Mouse (Mus musculus) CH12.LX (cell line): ENCODE results near the gene Dusp3. TPM values are rescaled to one million over a fixed set of nuclear protein-coding genes. Genes with fewer than 3 reads are reported as not detected.

Experiments used
- DNase-seq: peaks from one replicate; pipeline ENCODE4 v3.0.0-alpha.2; 2013; ENCODE audit errors: extremely low read depth
- H3K27ac ChIP-seq: 2 replicates; pipeline ENCODE4 v1.5.1; 2012; ENCODE audit warnings: low read depth, mild to moderate bottlenecking, control low read depth, moderate library complexity; ENCODE audit not compliant: insufficient read depth
- H3K27me3 ChIP-seq: replicated peaks from 2 replicates; pipeline ENCODE3; 2012; ENCODE audit warnings: inconsistent platforms
- H3K36me3 ChIP-seq, 2 experiments: replicated peaks in 1 of 2; 2 replicates each; pipeline versions ENCODE3 to v1.6.1; 2012; ENCODE audit warnings: inconsistent platforms in 1 of 2, low read length in 1 of 2, mild to moderate bottlenecking in 1 of 2, mixed read lengths in 1 of 2, moderate library complexity in 1 of 2; ENCODE audit not compliant: control insufficient read depth in 1 of 2, insufficient read depth in 1 of 2
- H3K4me1 ChIP-seq, 2 experiments: 2 replicates each; pipeline ENCODE4 v1.6.1; 2012; ENCODE audit warnings: inconsistent platforms in 1 of 2, moderate library complexity in 1 of 2; ENCODE audit not compliant: insufficient read depth in 2 of 2, control insufficient read depth in 1 of 2
- H3K4me2 ChIP-seq: 2 replicates; pipeline ENCODE4 v1.6.1; 2012; ENCODE audit warnings: low read depth, mild to moderate bottlenecking, control low read depth; ENCODE audit not compliant: poor library complexity, insufficient read depth, severe bottlenecking
- H3K4me3 ChIP-seq, 3 experiments: fragments of 150-350 bp in 1 of 3; sonication (generic) in 1 of 3; replicated peaks in 1 of 3; 2 replicates each; pipeline versions ENCODE3 to v1.5.1; 2011 to 2012; ENCODE audit warnings: low read depth in 2 of 3, low read length in 2 of 3, mild to moderate bottlenecking in 2 of 3, moderate library complexity in 2 of 3, control low read depth in 1 of 3, improper control_type of control experiment in 1 of 3, inconsistent platforms in 1 of 3, mixed read lengths in 1 of 3; ENCODE audit not compliant: poor library complexity in 1 of 3
- H3K79me2 ChIP-seq: replicated peaks from 2 replicates; pipeline ENCODE4 v1.6.1; 2012; ENCODE audit warnings: mild to moderate bottlenecking, moderate library complexity; ENCODE audit not compliant: control insufficient read depth, poor library complexity, insufficient read depth, severe bottlenecking; ENCODE audit errors: extremely low read depth
- H3K9ac ChIP-seq: 2 replicates; pipeline ENCODE4 v1.6.1; 2012; ENCODE audit warnings: low read depth, mild to moderate bottlenecking, control low read depth, moderate library complexity; ENCODE audit not compliant: insufficient read depth
- H3K9me3 ChIP-seq: replicated peaks from 2 replicates; pipeline ENCODE3; 2012; ENCODE audit warnings: low read length, inconsistent platforms, mixed read lengths
- CHD2 ChIP-seq: IDR thresholded peaks from 2 replicates; pipeline ENCODE4 v1.6.1; 2011; ENCODE audit warnings: low read length, improper control_type of control experiment
- CTCF ChIP-seq, 2 experiments: IDR thresholded peaks in 1 of 2; conservative IDR thresholded peaks in 1 of 2; 2 replicates each; pipeline ENCODE4 v1.5.1; 2011 to 2012; ENCODE audit warnings: low read depth in 2 of 2, low read length in 2 of 2, improper control_type of control experiment in 1 of 2, inconsistent platforms in 1 of 2, mild to moderate bottlenecking in 1 of 2, moderate library complexity in 1 of 2
- E2F4 ChIP-seq: IDR thresholded peaks from 2 replicates; pipeline ENCODE4 v1.6.1; 2011; ENCODE audit warnings: low read depth, low read length, improper control_type of control experiment; ENCODE audit not compliant: insufficient replicate concordance
- ELF1 ChIP-seq: IDR thresholded peaks from 2 replicates; pipeline ENCODE4 v1.6.1; 2014; ENCODE audit warnings: low read depth, mild to moderate bottlenecking, inconsistent platforms, low read length, improper control_type of control experiment
- EP300 ChIP-seq: IDR thresholded peaks from 2 replicates; pipeline ENCODE4 v1.6.1; 2011; ENCODE audit warnings: low read length, improper control_type of control experiment
- ETS1 ChIP-seq: conservative IDR thresholded peaks from 2 replicates; pipeline ENCODE4 v1.6.1; 2012; ENCODE audit warnings: low read depth, mild to moderate bottlenecking, inconsistent platforms, low read length, improper control_type of control experiment, moderate library complexity
- GABPA ChIP-seq: IDR thresholded peaks from 2 replicates; pipeline ENCODE4 v1.6.1; 2012; ENCODE audit warnings: low read depth, low read length, improper control_type of control experiment, inconsistent platforms; ENCODE audit not compliant: insufficient replicate concordance
- HCFC1 ChIP-seq: IDR thresholded peaks from 2 replicates; pipeline ENCODE4 v1.6.1; 2012; ENCODE audit warnings: low read depth, mild to moderate bottlenecking, inconsistent platforms, low read length, improper control_type of control experiment
- IRF4 ChIP-seq: IDR thresholded peaks from 2 replicates; pipeline ENCODE4 v1.6.1; 2014; ENCODE audit warnings: low read depth, mild to moderate bottlenecking, inconsistent platforms, low read length, improper control_type of control experiment
- JUN ChIP-seq: IDR thresholded peaks from 2 replicates; pipeline ENCODE4 v1.6.1; 2011; ENCODE audit warnings: low read depth, mild to moderate bottlenecking, low read length, improper control_type of control experiment, moderate library complexity; ENCODE audit not compliant: insufficient read depth
- JUND ChIP-seq: conservative IDR thresholded peaks from 2 replicates; pipeline ENCODE4 v1.6.1; 2011; ENCODE audit warnings: low read depth, low read length, improper control_type of control experiment
- KAT2A ChIP-seq: IDR thresholded peaks from 2 replicates; pipeline ENCODE4 v1.6.1; 2012; ENCODE audit warnings: low read length, improper control_type of control experiment, inconsistent platforms; ENCODE audit not compliant: insufficient replicate concordance
- MAFK ChIP-seq: IDR thresholded peaks from 2 replicates; pipeline ENCODE4 v1.6.1; 2011; ENCODE audit warnings: low read length, improper control_type of control experiment; ENCODE audit not compliant: insufficient replicate concordance
- MAZ ChIP-seq: IDR thresholded peaks from 2 replicates; pipeline ENCODE4 v1.6.1; 2012; ENCODE audit warnings: low read depth, mild to moderate bottlenecking, inconsistent platforms, low read length, improper control_type of control experiment, moderate library complexity
- MXI1 ChIP-seq: IDR thresholded peaks from 2 replicates; pipeline ENCODE4 v1.6.1; 2011; ENCODE audit warnings: mild to moderate bottlenecking, low read depth, low read length, improper control_type of control experiment
- NRF1 ChIP-seq: IDR thresholded peaks from 2 replicates; pipeline ENCODE4 v1.6.1; 2014; ENCODE audit warnings: low read depth, mild to moderate bottlenecking, inconsistent platforms, low read length, improper control_type of control experiment, moderate library complexity
- PAX5 ChIP-seq: IDR thresholded peaks from 2 replicates; pipeline ENCODE4 v1.6.1; 2012; ENCODE audit warnings: low read length, inconsistent platforms, mixed read lengths
- POLR2AphosphoS2 ChIP-seq: IDR thresholded peaks from 2 replicates; pipeline ENCODE4 v1.6.1; 2011; ENCODE audit warnings: low read depth, low read length, improper control_type of control experiment
- SMC3 ChIP-seq: IDR thresholded peaks from 2 replicates; pipeline ENCODE4 v1.6.1; 2011; ENCODE audit warnings: low read depth, low read length, improper control_type of control experiment
- ZC3H11A ChIP-seq: IDR thresholded peaks from 2 replicates; pipeline ENCODE4 v1.6.1; 2012; ENCODE audit warnings: low read depth, mild to moderate bottlenecking, inconsistent platforms, low read length, improper control_type of control experiment
- ZKSCAN1 ChIP-seq: IDR thresholded peaks from 2 replicates; pipeline ENCODE4 v1.6.1; 2012; ENCODE audit warnings: low read depth, inconsistent platforms, low read length, improper control_type of control experiment, borderline replicate concordance
- dilution Hi-C: fragments of 300-500 bp; cut with MboI; formaldehyde crosslinking; loops from 2 replicates; pipeline ENCODE4 v1.14.3; 2020; ENCODE audit warnings: low sequenced_read_pairs; ENCODE audit not compliant: extremely low pct_unique_long_range_greater_than_20kb, extremely low pct_ligation_motif_present
- in situ Hi-C: fragments of 300-500 bp; cut with MboI; formaldehyde crosslinking; loops from 3 replicates; pipeline ENCODE4 v1.14.3; 2019; ENCODE audit warnings: low sequenced_read_pairs, low pct_ligation_motif_present, low pct_unique_long_range_greater_than_20kb, mixed read lengths
- polyA plus RNA-seq: library from polyadenylated mRNA; unstranded; fragments of >175 nt; gene quantifications from 2 replicates; pipeline ENCODE4 v1.2.1, GENCODE M21; 2012; ENCODE audit warnings: low read depth; ENCODE audit not compliant: insufficient read length
- total RNA-seq, 2 experiments: library from RNA; depleted of rRNA; stranded (reverse); fragments of 300-350 nt in 1 of 2; fragments of >200 nt in 1 of 2; gene quantifications; 2 replicates each; pipeline ENCODE4 v1.2.3; 2012 to 2014

Gene Dusp3
- total and polyA plus RNA-seq, 3 experiments, result 5.6 to 23.6 (median 20.8) TPM

GRCm38 (mm10) chr11:102024084-102024758 lies 37.4 kb upstream of the Dusp3 start:
- dilution Hi-C loops, result no loop called here
- no peak overlapping the region for H3K4me3 ChIP-seq
- H3K4me1 ChIP-seq, result peaks cover 0 to 2% of the 10 kb centered on the region in 2 experiments; a peak in 2 of 4 replicates
- DNase-seq, result no peak
- no peaks in the 10 kb centered on the region for H3K36me3 ChIP-seq
- in situ Hi-C loops, result no loop called here
- no peak overlapping the region for H3K4me2 ChIP-seq
- H3K27ac ChIP-seq, result no peak overlapping the region
- peaks cover 85% of the 10 kb centered on the region for H3K27me3 ChIP-seq
- no peak overlapping the region for H3K9ac ChIP-seq
- no peak for TF ChIP-seq GABPA
- no peak for TF ChIP-seq E2F4
- no peak for TF ChIP-seq JUND
- TF ChIP-seq MAFK, result no peak
- no peak for TF ChIP-seq KAT2A
- no peak for TF ChIP-seq CHD2
- no peak for TF ChIP-seq POLR2AphosphoS2
- TF ChIP-seq NRF1, result no peak
- no peak for TF ChIP-seq MAZ
- no peak for TF ChIP-seq JUN
- no peak for TF ChIP-seq ELF1
- no peaks in the 10 kb centered on the region for H3K79me2 ChIP-seq
- no peaks in the 10 kb centered on the region for H3K9me3 ChIP-seq

DNA sequence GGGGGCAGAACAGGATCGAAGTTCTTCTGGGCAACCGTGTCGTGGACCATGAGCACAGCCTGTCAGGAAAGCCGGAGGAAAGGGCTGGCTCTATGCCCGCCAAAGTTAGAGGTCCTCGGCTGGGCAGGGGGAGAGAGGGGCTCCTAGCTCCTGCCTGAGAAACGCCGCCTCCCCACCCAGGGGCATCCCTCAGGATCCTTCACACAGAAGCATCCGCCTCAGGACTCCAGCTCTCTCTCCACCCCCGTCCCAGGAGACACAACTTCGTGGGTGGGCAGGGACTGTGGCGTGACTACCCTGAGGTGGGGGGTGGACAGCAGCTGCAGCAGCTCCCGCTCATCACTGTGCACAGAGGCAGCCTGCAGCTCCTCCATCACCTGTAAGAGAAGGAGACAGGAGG lies 36.6 kb upstream of the Dusp3 start:
- dilution Hi-C loops, result no loop called here
- Histone ChIP-seq H3K27me3 (peaks cover 88% of the 10 kb centered on the region), H3K9ac (no peak overlapping the region), H3K27ac (no peak overlapping the region), H3K36me3 (no peaks in the 10 kb centered on the region), H3K4me3 (no peak overlapping the region), H3K79me2 (no peaks in the 10 kb centered on the region), H3K4me1 (peaks cover 0 to 2% of the 10 kb centered on the region in 2 experiments; a peak in 2 of 4 replicates), H3K4me2 (no peak overlapping the region), H3K9me3 (no peaks in the 10 kb centered on the region)
- in situ Hi-C loops, result no loop called here
- DNase-seq, result no peak
- no peak for TF ChIP-seq POLR2AphosphoS2
- no peak for TF ChIP-seq HCFC1
- no peak for TF ChIP-seq PAX5
- TF ChIP-seq ZC3H11A, result no peak
- TF ChIP-seq ZKSCAN1, result no peak
- TF ChIP-seq MXI1, result no peak
- TF ChIP-seq ETS1, result no peak
- no peak for TF ChIP-seq JUN
- no peak for TF ChIP-seq CTCF (conservative IDR thresholded peaks at IDR 0.05 in 1 of 2, IDR thresholded peaks at IDR 0.05 in 1 of 2; ENCODE audit: low read depth in 2 of 2, low read length in 2 of 2)
- no peak for TF ChIP-seq SMC3
- TF ChIP-seq IRF4, result no peak
- TF ChIP-seq KAT2A, result no peak
- no peak for TF ChIP-seq MAFK
- no peak for TF ChIP-seq EP300
- TF ChIP-seq, all 38 proteins: peak for 0
